Mouse (Mus musculus) brain, embryonic 14.5 days (tissue): ENCODE measurements at regions not wholly inside any gene's neighbourhood (a gene's known extent, or its start where the extent isn't known, plus 50 kb on each side); places are given as distances from the start of the nearest gene placed in this dataset.

Experiments used
- DNase-seq: peaks from one replicate; pipeline ENCODE4 v3.0.0-alpha.2; 2011; ENCODE audit warnings: low read depth
- CTCF ChIP-seq: fragments of 200-500 bp; IDR thresholded peaks from 2 replicates; pipeline ENCODE4 v1.5.1; 2012; ENCODE audit warnings: inconsistent platforms, mild to moderate bottlenecking, moderate library complexity, borderline replicate concordance; ENCODE audit not compliant: insufficient read depth, insufficient read length; ENCODE audit errors: extremely low read depth
- POLR2A ChIP-seq: fragments of 200-500 bp; IDR thresholded peaks from 2 replicates; pipeline ENCODE4 v1.6.1; 2012; ENCODE audit warnings: mild to moderate bottlenecking, inconsistent platforms, borderline replicate concordance; ENCODE audit not compliant: poor library complexity, insufficient read depth, insufficient read length, severe bottlenecking; ENCODE audit errors: extremely low read depth

DNA sequence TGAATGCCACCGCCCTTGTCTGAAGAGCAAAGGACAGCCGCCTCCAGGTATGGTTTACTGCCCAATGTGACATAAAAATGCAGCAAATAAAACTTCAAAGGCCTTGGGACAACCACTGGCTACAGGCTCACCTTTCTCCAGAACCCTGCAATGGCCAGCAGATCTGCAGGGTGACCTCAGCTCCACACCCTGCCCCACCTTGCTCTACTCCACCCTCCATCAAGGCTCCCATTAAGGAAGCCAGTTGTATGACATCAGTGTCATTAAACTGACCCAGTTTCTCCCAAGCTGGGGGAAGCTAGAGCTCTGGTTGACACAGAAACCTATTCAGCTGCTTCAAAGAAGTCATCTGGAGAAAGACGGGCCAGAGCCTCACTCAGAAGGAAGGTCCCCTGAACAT is 310.2 kb downstream of the Tbc1d1 start:
- no peak for DNase-seq
- no peak for TF ChIP-seq CTCF

DNA sequence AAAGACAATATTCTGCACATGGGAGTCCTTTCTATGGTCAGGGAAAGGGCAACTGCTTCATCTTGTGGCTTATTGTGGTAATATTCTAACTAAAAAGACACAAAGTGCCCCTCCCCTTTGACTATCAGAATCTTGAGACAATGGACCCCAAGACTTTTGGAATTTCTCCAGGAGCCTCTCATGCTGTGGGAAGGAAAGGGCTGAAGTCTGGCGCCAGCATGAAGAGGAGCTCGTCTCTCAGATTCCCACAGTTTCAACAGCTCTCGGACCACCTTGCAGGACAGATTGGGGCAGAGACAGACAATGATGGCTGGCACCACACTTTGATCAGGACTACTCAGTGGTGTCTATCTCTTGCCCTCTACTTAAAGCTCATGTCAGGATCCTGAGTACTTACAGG is 311.8 kb downstream of the Tbc1d1 start:
- TF ChIP-seq CTCF (no peak), POLR2A (no peak)
- DNase-seq, result no peak

DNA sequence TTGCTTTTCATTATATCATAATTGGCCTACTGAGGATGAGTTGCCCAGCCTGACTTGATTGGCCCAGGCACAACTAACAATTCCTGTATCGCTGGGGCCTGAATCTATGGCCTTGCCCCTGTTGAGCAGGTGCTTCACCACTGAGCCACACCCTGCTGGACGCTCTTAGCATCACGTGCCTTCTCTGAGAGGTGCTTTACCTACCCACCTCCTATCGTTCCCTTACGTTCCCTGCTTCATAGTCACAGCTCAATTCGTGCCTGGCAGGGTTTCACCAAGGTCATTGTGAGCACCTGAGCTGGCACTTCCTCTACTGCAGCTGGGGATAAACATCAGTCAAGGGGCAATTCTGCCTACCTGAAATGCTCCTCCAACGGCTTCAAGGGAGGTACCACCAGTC is 312.2 kb downstream of the Tbc1d1 start:
- TF ChIP-seq POLR2A, result no peak
- no peak for TF ChIP-seq CTCF
- DNase-seq, result no peak

DNA sequence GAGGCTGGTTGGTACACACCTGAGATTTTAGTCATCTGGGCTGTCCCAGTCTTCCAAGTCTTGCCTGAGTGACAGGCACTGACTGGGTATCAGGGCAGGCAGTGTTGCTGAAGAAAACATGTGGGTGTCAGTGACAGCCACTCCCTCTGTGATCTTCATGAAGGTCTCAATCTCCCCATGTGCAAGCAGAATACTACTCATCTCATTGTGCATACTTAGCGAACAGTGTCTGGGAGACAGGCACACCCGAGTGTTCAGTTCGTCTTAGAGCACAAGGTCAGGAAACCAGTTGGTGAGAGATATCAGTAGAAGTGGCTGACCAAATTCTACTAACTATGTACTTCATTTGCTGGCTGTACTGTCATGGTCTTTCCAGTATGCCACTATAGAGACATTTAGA is 315.9 kb downstream of the Tbc1d1 start:
- DNase-seq, result no peak
- no peak for TF ChIP-seq CTCF
- no peak for TF ChIP-seq POLR2A

DNA sequence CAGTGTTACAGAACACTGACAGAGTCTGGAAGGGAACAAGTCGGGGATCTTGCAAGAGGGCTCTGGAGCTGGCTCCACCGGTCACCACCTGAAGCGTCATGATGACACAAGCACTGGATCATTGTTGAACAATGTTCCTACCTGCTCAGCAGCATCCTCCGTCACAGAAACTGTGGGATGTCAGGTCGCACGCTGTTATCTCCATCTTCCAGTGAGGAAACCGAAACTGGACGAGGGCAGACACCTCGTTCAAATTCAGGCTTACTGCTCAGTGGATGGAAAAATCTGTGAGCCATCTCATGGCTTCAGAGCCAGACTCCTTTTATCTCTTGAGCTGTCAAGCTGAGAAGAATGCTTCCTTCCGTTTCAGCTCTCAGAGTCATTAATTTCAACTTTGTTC is 316.3 kb downstream of the Tbc1d1 start:
- no peak for TF ChIP-seq POLR2A
- no peak for TF ChIP-seq CTCF
- no peak for DNase-seq

DNA sequence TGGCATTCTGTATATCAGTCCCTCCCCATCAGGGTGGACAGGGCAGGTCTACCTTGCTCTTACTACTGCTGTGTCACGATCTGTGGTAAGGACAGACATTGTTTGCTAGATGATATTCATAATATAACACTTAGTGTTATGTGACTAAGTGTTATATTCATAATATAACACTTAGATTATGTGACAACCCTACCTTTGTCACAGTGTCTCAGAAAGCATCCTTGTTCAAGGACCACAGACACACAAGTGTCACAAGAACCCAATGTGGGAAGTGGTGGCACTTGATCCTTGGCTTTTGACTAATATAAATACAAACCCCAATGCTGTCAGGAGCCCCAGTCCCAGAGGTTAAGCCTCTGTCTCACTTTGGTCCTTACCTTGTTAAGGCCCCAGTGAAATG is 318.8 kb downstream of the Tbc1d1 start:
- TF ChIP-seq POLR2A (no peak), CTCF (no peak)
- no peak for DNase-seq

DNA sequence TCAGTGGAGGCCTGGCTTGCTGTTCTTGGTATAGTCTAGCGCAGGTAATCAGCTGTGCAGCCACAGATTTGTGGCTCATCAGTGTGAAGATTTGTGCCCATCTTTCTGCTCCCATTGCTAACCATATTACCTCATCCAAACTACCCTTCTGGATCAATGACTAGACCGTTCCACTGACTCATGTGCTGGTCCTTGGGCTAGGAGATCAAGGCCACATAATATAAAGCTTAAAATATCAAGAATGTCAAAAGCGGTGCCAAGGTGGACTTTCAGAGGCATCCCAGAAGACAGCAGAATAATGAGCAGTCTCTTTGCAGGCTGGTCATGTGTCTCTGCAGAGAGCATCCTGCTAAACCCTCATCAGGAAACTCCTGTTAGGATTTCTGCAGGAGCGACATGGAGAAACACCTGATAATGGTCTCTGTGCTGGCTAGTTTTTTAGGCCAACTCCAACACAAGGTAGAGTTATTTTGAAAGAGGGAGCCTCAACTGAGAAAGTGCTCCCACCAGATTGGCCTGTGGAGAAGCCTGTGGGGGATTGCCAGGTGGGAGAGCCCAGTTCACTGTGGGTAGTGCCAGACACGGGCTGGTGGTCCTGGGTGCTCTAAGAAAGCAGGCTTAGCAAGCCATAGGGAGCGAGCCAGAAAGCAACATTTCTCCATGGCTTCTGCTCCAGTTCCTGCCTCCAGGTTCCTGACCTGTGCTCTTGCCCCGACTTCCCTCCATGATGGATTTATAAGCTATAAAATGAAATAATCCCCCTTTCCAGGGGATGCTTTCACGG is 319.8 kb downstream of the Tbc1d1 start:
- DNase-seq, result peak; percentile 74
- no peak for TF ChIP-seq CTCF
- TF ChIP-seq POLR2A, result no peak

DNA sequence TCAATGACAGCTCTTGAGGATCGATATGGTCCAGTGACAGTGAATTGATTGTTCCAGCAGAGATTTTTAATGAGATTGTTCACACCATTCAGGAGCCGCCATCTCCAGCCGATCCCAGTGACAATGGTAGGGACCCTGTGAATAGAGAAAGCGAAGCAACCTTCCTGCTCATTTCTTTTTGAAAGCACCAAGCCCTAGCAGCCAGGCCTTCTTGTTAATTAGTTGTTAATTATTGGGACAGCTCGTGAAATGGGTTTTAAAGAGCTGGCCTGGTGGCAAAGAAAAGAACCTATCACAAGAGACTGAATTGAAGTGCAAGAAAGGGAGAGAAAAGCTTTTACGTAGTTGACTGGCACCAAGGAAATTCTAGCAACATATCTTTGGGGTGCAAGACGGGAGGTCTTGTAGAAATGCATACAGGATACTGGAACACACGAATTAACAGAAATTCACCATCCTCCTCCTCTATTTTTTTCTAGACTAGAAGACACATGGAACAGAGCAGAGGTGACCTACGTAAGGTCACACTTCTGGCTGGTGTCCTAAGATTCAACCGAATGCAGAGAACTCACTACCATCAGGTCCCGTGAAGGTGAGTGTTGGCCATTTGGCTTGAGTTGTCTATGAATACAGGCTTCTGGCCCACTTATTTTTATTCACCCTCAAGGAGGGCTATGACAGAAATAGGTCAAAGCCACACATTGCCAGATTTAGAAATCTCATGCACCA is 320.7 kb downstream of the Tbc1d1 start:
- DNase-seq, result peak; percentile 95
- TF ChIP-seq POLR2A (no peak), CTCF (no peak)

DNA sequence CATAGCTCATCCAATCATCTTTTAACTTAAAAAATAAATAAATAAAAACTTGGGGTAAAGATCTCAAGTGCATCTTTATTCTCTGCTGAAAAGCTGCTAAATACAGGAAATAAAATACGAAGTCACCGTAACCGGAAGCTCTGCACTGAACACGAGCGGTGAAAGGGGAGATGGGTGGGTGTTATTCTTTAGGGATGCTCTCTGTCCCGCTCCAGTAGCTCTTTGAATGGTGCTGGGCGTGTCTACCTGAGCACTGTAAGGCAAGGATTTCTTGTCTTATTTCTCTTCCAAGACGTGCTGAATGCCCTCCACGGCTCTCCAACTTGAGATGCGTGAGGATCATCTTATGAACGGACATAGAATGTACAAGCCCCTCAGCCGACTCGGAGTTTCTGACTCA is 322.0 kb downstream of the Tbc1d1 start:
- no peak for TF ChIP-seq POLR2A
- no peak for TF ChIP-seq CTCF
- no peak for DNase-seq

DNA sequence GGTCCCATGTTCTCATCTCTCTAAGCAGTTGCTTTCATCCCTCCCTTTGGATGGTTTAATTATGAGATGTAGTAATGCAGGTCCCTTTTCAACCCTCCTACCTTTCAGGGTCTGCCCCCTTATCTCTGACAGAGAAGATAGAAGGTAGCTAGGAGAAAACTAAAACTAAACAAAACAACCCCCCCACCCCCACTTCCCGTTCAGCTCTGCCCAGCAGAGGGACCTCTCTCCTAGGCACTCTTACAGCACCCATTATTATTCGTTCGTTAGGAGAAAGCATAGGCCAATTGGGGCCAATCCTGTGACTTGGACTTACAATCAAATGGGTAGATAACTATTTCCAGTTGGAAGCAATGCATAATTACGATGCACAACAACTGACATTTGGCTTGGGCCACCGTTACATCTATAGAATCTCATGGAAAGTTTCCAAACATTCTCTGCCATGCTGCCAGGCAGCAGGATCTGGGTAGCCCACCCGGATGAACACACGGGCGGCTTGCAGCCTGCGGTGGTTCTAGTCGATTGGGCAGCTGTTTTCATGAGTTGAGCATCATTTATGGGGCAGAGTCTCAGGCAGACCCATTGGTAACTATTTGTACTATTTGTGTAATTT is 322.6 kb downstream of the Tbc1d1 start:
- TF ChIP-seq CTCF (no peak), POLR2A (no peak)
- DNase-seq, result peak; percentile 74

DNA sequence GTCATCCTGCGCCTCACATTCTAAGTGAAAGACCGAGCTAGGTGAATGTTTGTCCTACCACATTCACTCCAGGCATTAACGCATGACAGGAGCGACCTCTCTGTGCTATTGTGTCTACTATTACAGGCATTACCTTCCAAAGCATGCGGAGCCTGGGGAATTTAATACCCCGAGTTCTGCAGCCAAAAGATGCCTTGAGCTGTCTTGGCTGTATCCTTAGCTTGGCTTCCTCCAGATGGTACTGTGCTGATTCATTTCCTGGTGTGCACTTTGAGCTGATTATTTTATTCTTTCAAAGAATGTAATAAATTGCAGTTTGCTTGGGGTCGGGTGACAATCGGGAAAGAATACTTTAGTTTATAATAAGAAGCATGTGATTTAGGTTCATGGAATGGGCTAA is 323.2 kb downstream of the Tbc1d1 start:
- peak; percentile 74 for DNase-seq
- TF ChIP-seq POLR2A (no peak), CTCF (no peak)

DNA sequence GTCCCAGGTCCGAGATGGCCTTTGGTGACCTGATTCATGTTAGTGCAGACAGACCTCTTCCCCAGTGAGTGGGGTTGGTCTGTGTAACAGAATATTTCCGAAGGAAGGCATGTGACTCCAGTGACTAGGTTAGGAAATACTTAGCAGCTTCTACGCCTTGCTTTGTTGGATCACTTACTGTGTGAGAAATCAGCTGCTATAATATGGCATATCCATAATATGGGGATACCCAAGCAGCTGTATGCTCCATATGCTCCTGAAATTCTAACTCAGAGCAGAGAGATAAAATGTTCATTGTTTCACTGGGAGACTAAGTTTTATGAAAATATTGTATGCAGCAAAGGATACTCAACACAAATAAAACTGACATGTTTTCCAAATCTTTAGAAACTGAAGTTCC is 318.1 kb upstream of the Klf3 start:
- TF ChIP-seq POLR2A (no peak), CTCF (no peak)
- DNase-seq, result peak; percentile 27

DNA sequence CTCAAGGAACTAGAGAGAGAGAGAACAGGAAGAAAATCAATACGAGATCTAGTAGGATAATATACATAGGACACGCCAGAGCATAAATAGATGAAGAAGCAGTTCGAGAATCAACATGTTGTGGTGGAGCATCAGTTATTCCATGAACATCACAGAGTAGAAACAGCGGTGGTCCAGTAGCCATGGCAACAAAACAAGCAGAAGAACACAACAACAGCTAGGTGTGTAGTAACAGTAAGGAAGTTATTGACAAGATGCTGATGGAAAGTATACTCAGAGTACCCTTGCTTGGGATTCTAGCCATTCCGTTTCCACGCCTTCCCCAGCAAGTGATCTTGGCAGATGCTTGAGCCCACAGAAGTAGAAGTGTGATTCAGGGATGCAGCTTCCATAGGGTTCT is 317.3 kb upstream of the Klf3 start:
- DNase-seq, result no peak
- no peak for TF ChIP-seq POLR2A
- no peak for TF ChIP-seq CTCF

DNA sequence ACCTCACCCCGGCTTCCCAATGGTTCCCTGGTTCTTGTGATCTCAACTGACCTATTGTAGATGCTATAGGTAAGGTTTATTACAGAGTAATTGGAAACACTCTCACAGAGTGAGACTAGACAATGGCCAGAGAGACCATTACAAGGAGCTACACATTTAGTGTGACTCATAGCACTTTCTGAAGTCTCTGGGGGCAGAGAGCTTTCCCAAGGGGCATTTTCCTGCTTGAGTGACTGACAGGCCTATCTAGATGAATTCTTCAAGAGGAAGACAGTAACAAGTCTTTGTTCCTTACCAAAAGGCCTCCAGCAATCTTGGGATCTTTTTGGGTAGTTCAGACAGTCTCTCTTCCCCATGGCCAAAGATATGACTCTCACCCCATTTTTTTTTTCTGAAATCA is 316.4 kb upstream of the Klf3 start:
- no peak for DNase-seq
- TF ChIP-seq POLR2A (no peak), CTCF (no peak)

DNA sequence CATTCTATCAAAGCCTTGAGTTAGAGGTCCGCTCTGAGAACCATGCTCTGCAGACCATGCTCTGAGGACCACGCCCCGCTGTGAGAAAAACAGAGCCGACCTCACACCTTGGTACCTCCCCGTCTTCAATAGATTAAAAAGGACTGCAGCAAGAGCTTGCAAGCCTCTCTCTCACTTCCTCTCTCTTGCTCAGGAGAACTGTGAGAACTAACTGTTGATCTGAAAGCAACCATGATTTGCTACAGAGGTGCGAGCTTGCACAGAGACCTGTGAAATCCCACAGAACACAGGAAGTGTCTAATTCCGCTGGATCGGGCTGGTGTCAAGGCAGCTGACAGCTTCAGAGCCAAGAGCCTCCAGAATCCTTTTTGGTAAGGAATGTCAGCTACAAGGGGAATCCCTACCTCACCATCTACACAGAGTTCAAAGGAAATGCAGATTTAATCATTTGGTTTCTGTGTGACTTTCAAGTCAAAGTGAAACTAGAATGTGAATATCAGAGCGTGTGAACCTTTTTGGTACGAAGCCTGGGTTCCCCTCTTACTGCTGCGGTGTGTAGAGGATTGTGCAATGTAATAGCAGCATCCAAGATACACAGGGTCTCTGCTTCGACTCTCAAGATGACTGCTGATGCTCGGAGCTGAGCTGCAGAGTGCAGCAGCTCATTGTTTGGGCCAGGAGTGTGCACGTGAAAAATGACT is 315.3 kb upstream of the Klf3 start:
- no peak for DNase-seq
- TF ChIP-seq CTCF, result no peak
- no peak for TF ChIP-seq POLR2A
